Mouse (Mus musculus) heart, postnatal 0 days (tissue): ENCODE data around the gene Brat1. TPM values are rescaled to one million over a fixed set of nuclear protein-coding genes. Genes with fewer than 3 reads are reported as not detected.

Experiments used
- ATAC-seq: fragments of 200-750 bp; cut with Nextera tagmentation; 2 replicates; pipeline ENCODE4 v1.8.0; 2017; ENCODE audit warnings: low read depth, moderate number of reproducible peaks, moderate library complexity; ENCODE audit not compliant: insufficient read depth
- DNase-seq: peaks from one replicate; pipeline ENCODE4 v3.0.0-alpha.2; 2016; ENCODE audit warnings: low spot score
- H3K27ac ChIP-seq: fragments of 300-500 bp; sonication (generic); 2 replicates; pipeline ENCODE4 v1.5.1; 2014; ENCODE audit warnings: low read depth, mild to moderate bottlenecking
- H3K27me3 ChIP-seq: fragments of 300-500 bp; sonication (generic); 2 replicates; pipeline ENCODE4 v1.6.1; 2014; ENCODE audit warnings: low read length, mixed read lengths; ENCODE audit not compliant: control insufficient read depth, insufficient read depth
- H3K36me3 ChIP-seq: fragments of 300-500 bp; sonication (generic); replicated peaks from 2 replicates; pipeline ENCODE4 v1.6.1; 2014; ENCODE audit warnings: low read length, mixed read lengths; ENCODE audit not compliant: control insufficient read depth, insufficient read depth
- H3K4me1 ChIP-seq: fragments of 300-500 bp; sonication (generic); 2 replicates; pipeline ENCODE4 v1.6.1; 2014; ENCODE audit warnings: antibody characterized with exemption; ENCODE audit not compliant: control insufficient read depth, insufficient read depth
- H3K4me2 ChIP-seq: fragments of 300-500 bp; sonication (generic); 2 replicates; pipeline ENCODE4 v1.6.1; 2014; ENCODE audit warnings: low read depth, mild to moderate bottlenecking, low read length, moderate library complexity
- H3K4me3 ChIP-seq: fragments of 300-500 bp; sonication (generic); 2 replicates; pipeline ENCODE4 v1.5.1; 2014; ENCODE audit warnings: low read depth, low read length
- H3K9ac ChIP-seq: fragments of 300-500 bp; sonication (generic); replicated peaks from 2 replicates; pipeline ENCODE4 v1.6.1; 2014; ENCODE audit warnings: low read depth, low read length, mixed read lengths
- H3K9me3 ChIP-seq: fragments of 300-500 bp; sonication (generic); replicated peaks from 2 replicates; pipeline ENCODE4 v1.6.1; 2016; ENCODE audit warnings: low read length; ENCODE audit not compliant: control insufficient read depth
- CTCF ChIP-seq: IDR thresholded peaks from 2 replicates; pipeline ENCODE4 v1.5.1; 2016; ENCODE audit warnings: antibody characterized with exemption, control low read depth, low read depth
- EP300 ChIP-seq: IDR thresholded peaks from 2 replicates; pipeline ENCODE4 v1.6.1; 2016; ENCODE audit warnings: antibody characterized with exemption, low read depth
- WGBS: fragments of 180-500 bp; shearing (Covaris S2); extraction: QIAGEN DNeasy Blood & Tissue Kit; methylation state at CpG from one replicate; pipeline ENCODE4 v1.1.7; 2014; 5-methylcytosine and 5-hydroxymethylcytosine counted together
- polyA plus RNA-seq: library from polyadenylated mRNA; unstranded; fragments of >200 nt; fragmentation: Nextera tagmentation; extraction: Ambion mirVana; gene quantifications from 2 replicates; pipeline ENCODE4 v1.2.1, GENCODE M21; 2015
- total RNA-seq: library from RNA; depleted of rRNA; stranded (reverse); fragments of >200 nt; gene quantifications from 2 replicates; pipeline ENCODE4 v1.2.3, GENCODE M21; 2014; ENCODE audit warnings: low replicate concordance

Brat1 gene
- total and polyA plus RNA-seq, 2 experiments from 2014 or later, result 9.5 to 25.0 TPM

- H3K27me3 ChIP-seq, result peaks cover 26% of the 10 kb centered on the region
- H3K9me3 ChIP-seq, result no peaks in the 10 kb centered on the region
- 16% methylated on average over 12 of the region's 13 CpGs for WGBS
- ATAC-seq (no peak), DNase-seq (no peak)
- no peak overlapping the region for H3K27ac ChIP-seq
- H3K36me3 ChIP-seq, result no peaks in the 10 kb centered on the region
- no peak overlapping the region; the same call in 1 of the 2 replicates for H3K4me2 ChIP-seq
- H3K4me1 ChIP-seq, result peaks cover 6% of the 10 kb centered on the region
- no peak overlapping the region for H3K4me3 ChIP-seq
- TF ChIP-seq CTCF, result no peak
- TF ChIP-seq EP300, result no peak
- no peak overlapping the region for H3K9ac ChIP-seq
Measured at GRCm38 (mm10) chr5:140736166-140736565, 31.4 kb downstream of the Brat1 start.

GRCm38 (mm10) chr5:140739813-140740212 is 35.0 kb downstream of the Brat1 start:
- TF ChIP-seq EP300 (no peak), CTCF (no peak)
- H3K4me3 ChIP-seq, result no peak overlapping the region
- H3K4me2 ChIP-seq, result no peak overlapping the region
- no peak for DNase-seq
- H3K27ac ChIP-seq, result no peak overlapping the region
- no peak overlapping the region for H3K9ac ChIP-seq
- 70% methylated on average over 12 of the region's 12 CpGs for WGBS
- no peaks in the 10 kb centered on the region for H3K9me3 ChIP-seq
- H3K4me1 ChIP-seq, result peaks cover 6% of the 10 kb centered on the region
- H3K27me3 ChIP-seq, result peaks cover 23% of the 10 kb centered on the region
- H3K36me3 ChIP-seq, result no peaks in the 10 kb centered on the region
- ATAC-seq, result no peak

- no peak overlapping the region for H3K27ac ChIP-seq
- H3K9me3 ChIP-seq, result no peaks in the 10 kb centered on the region
- H3K4me3 ChIP-seq, result no peak overlapping the region
- H3K4me1 ChIP-seq, result no peaks in the 10 kb centered on the region
- no peak overlapping the region for H3K9ac ChIP-seq
- H3K27me3 ChIP-seq, result peaks cover 11% of the 10 kb centered on the region; the same call in 1 of the 2 replicates
- no peak overlapping the region for H3K4me2 ChIP-seq
- no peaks in the 10 kb centered on the region for H3K36me3 ChIP-seq
- ATAC-seq, result no peak
- WGBS, result 60% methylated on average over 11 of the region's 11 CpGs
- no peak for TF ChIP-seq CTCF
- no peak for TF ChIP-seq EP300
- DNase-seq, result no peak
Measured at GRCm38 (mm10) chr5:140741040-140741439, 36.2 kb downstream of the Brat1 start.

GRCm38 (mm10) chr5:140741877-140742276 is 37.1 kb downstream of the Brat1 start:
- Histone ChIP-seq H3K27me3 (peaks cover 4% of the 10 kb centered on the region; the same call in 1 of the 2 replicates), H3K4me3 (no peak overlapping the region), H3K4me1 (no peaks in the 10 kb centered on the region), H3K9me3 (no peaks in the 10 kb centered on the region), H3K9ac (no peak overlapping the region), H3K36me3 (no peaks in the 10 kb centered on the region), H3K27ac (no peak overlapping the region), H3K4me2 (no peak overlapping the region)
- DNase-seq, result no peak
- ATAC-seq, result no peak
- TF ChIP-seq CTCF, result peak; percentile 30
- TF ChIP-seq EP300, result no peak

- Histone ChIP-seq H3K36me3 (no peaks in the 10 kb centered on the region), H3K4me1 (no peaks in the 10 kb centered on the region), H3K27ac (no peak overlapping the region), H3K9me3 (no peaks in the 10 kb centered on the region), H3K4me3 (no peak overlapping the region), H3K9ac (no peak overlapping the region), H3K27me3 (no peaks in the 10 kb centered on the region), H3K4me2 (no peak overlapping the region)
- no peak for ATAC-seq
- no peak for DNase-seq
- no peak for TF ChIP-seq EP300
- no peak; the same call in 1 of the 2 replicates for TF ChIP-seq CTCF
- WGBS, result 25% methylated on average over 12 of the region's 12 CpGs
Measured at GRCm38 (mm10) chr5:140743706-140744131, 38.9 kb downstream of the Brat1 start.

- no peaks in the 10 kb centered on the region for H3K27me3 ChIP-seq
- no peak overlapping the region for H3K27ac ChIP-seq
- no peak overlapping the region for H3K4me2 ChIP-seq
- peaks cover 6% of the 10 kb centered on the region; the same call in 1 of the 2 replicates for H3K4me1 ChIP-seq
- no peak overlapping the region for H3K9ac ChIP-seq
- no peaks in the 10 kb centered on the region for H3K36me3 ChIP-seq
- no peak for TF ChIP-seq CTCF
- ATAC-seq (no peak), DNase-seq (no peak)
- H3K9me3 ChIP-seq, result 0 out of 2 replicates have a peak, but pooled peaks cover 3% of the 10 kb centered on the region
- no peak overlapping the region for H3K4me3 ChIP-seq
- 79% methylated on average over 10 of the region's 10 CpGs for WGBS
Measured at GRCm38 (mm10) chr5:140748425-140748824, 43.6 kb downstream of the Brat1 start.
